Mouse (Mus musculus) adrenal gland, adult (tissue): ENCODE results near the gene Gm12845.

Experiments used
- DNase-seq, 2 experiments: peaks; one replicate each; pipeline ENCODE4 v3.0.0; 2022 to 2023; ENCODE audit warnings: low spot score in 1 of 2; ENCODE audit not compliant: inconsistent age in 2 of 2

Gene Gm12845

GRCm38 (mm10) chr4:117724112-117724511 lies at the start of gene Gm12845:
Gene Gm12845, plus strand, starts transcription at chr4:117724412.
- DNase-seq: no peak

GRCm38 (mm10) chr4:117676903-117677302 lies 47.3 kb upstream of the Gm12845 start:
- DNase-seq: peak; percentile 72 to 91

GRCm38 (mm10) chr4:117680963-117681362 lies 43.2 kb upstream of the Gm12845 start:
- DNase-seq: no peak

GRCm38 (mm10) chr4:117681931-117682461 lies 42.2 kb upstream of the Gm12845 start, which contains the start of gene Dmap1:
Gene Dmap1, minus strand, starts transcription at chr4:117682273.
- DNase-seq: peak; percentile 84 to 95

- no peak for DNase-seq
Measured at GRCm38 (mm10) chr4:117682463-117682862, 41.7 kb upstream of the Gm12845 start.

- no peak for DNase-seq
Measured at GRCm38 (mm10) chr4:117683048-117683768, 41.0 kb upstream of the Gm12845 start.

- no peak for DNase-seq
Measured at GRCm38 (mm10) chr4:117686354-117686753, 37.9 kb upstream of the Gm12845 start.

GRCm38 (mm10) chr4:117705361-117705760 lies 18.9 kb upstream of the Gm12845 start:
- DNase-seq: peak; percentile 21 to 84

GRCm38 (mm10) chr4:117708780-117709550 lies 15.2 kb upstream of the Gm12845 start:
- no peak for DNase-seq

GRCm38 (mm10) chr4:117712314-117712713 lies 11.9 kb upstream of the Gm12845 start:
- no peak for DNase-seq

- DNase-seq: no peak
Measured at GRCm38 (mm10) chr4:117713303-117714098, 10.7 kb upstream of the Gm12845 start.

GRCm38 (mm10) chr4:117731926-117732325 lies 7.7 kb downstream of the Gm12845 start:
- DNase-seq: no peak

- peak; percentile 11 to 34 for DNase-seq
Measured at GRCm38 (mm10) chr4:117737559-117737958, 13.3 kb downstream of the Gm12845 start.

- peak; percentile 36 to 72 for DNase-seq
Measured at GRCm38 (mm10) chr4:117752469-117752868, 28.3 kb downstream of the Gm12845 start.

GRCm38 (mm10) chr4:117760151-117760550 lies 35.9 kb downstream of the Gm12845 start:
- DNase-seq: no peak

GRCm38 (mm10) chr4:117765416-117765815 lies 41.2 kb downstream of the Gm12845 start, which contains the start of gene Klf17:
Gene Klf17, minus strand, starts transcription at chr4:117765648.
- no peak for DNase-seq

- DNase-seq: peak; percentile 67 to 94
Measured at GRCm38 (mm10) chr4:117770935-117771334, 46.7 kb downstream of the Gm12845 start.

GRCm38 (mm10) chr4:117772960-117773359 lies 48.7 kb downstream of the Gm12845 start:
- no peak for DNase-seq
